Mouse (Mus musculus) macrophage (primary cell): ENCODE data around the gene Taldo1. TPM values are rescaled to one million over a fixed set of nuclear protein-coding genes. Genes with fewer than 3 reads are reported as not detected.

Source experiments
- H3K27ac ChIP-seq: fragments of 350-480 bp; formaldehyde crosslinking; 2 replicates; pipeline ENCODE4 v1.9.0; 2021
- H3K36me3 ChIP-seq: fragments of 350-480 bp; formaldehyde crosslinking; 2 replicates; pipeline ENCODE4 v1.9.0; 2021; ENCODE audit errors: inconsistent target
- H3K4me3 ChIP-seq: fragments of 350-480 bp; formaldehyde crosslinking; 2 replicates; pipeline ENCODE4 v1.9.0; 2021; ENCODE audit errors: inconsistent target
- H3K79me2 ChIP-seq: fragments of 350-480 bp; formaldehyde crosslinking; 2 replicates; pipeline ENCODE4 v1.9.0; 2021; ENCODE audit errors: inconsistent target
- WGBS: methylation state at CpG from one replicate; pipeline ENCODE4 v1.1.7; 2026; ENCODE audit warnings: inconsistent platforms; ENCODE audit not compliant: missing documents; 5-methylcytosine and 5-hydroxymethylcytosine counted together
- polyA plus RNA-seq: library from polyadenylated mRNA; stranded (reverse); fragments of 250-400 nt; gene quantifications from 3 replicates; pipeline ENCODE4 v1.2.4, GENCODE M21; 2018; ENCODE audit warnings: inconsistent platforms

Gene Taldo1
- polyA plus RNA-seq, 1 experiment from 2014 or later = 238 TPM

- Histone ChIP-seq H3K27ac (peak overlapping the region; percentile 82), H3K79me2 (no peaks in the 10 kb centered on the region), H3K36me3 (no peaks in the 10 kb centered on the region), H3K4me3 (no peak overlapping the region)
- WGBS = 37% methylated on average over 5 of the region's 5 CpGs
Measured at GRCm38 (mm10) chr7:141369918-141370317, 22.1 kb upstream of the Taldo1 start.

GRCm38 (mm10) chr7:141371942-141372595, 19.9 kb upstream of the Taldo1 start:
- H3K27ac ChIP-seq = peak overlapping the region; percentile 82

GRCm38 (mm10) chr7:141373611-141374010, 18.4 kb upstream of the Taldo1 start:
- peak overlapping the region; percentile 82; the same call in 1 of the 2 replicates for H3K27ac ChIP-seq
- 92% methylated on average over 6 of the region's 6 CpGs for WGBS
- H3K79me2 ChIP-seq = no peaks in the 10 kb centered on the region
- H3K4me3 ChIP-seq = no peak overlapping the region
- no peaks in the 10 kb centered on the region for H3K36me3 ChIP-seq

More at GRCm38 (mm10) chr7:141371942-141372595, 19.9 kb upstream of the Taldo1 start:
- WGBS = 9% methylated on average over 6 of the region's 6 CpGs
- no peak overlapping the region for H3K4me3 ChIP-seq
- no peaks in the 10 kb centered on the region for H3K79me2 ChIP-seq
- H3K36me3 ChIP-seq = no peaks in the 10 kb centered on the region

- H3K4me3 ChIP-seq = no peak overlapping the region
- no peak overlapping the region for H3K27ac ChIP-seq
- H3K36me3 ChIP-seq = no peaks in the 10 kb centered on the region
- no peaks in the 10 kb centered on the region for H3K79me2 ChIP-seq
Measured at GRCm38 (mm10) chr7:141374399-141374798, 17.6 kb upstream of the Taldo1 start.

- H3K4me3 ChIP-seq = no peak overlapping the region
- 7% methylated on average over 4 of the region's 4 CpGs for WGBS
- peak overlapping the region; percentile 53 for H3K27ac ChIP-seq
Measured at GRCm38 (mm10) chr7:141379584-141379983, 12.4 kb upstream of the Taldo1 start.

GRCm38 (mm10) chr7:141381068-141381835, 10.7 kb upstream of the Taldo1 start:
- Histone ChIP-seq H3K27ac (no peak overlapping the region), H3K36me3 (no peaks in the 10 kb centered on the region), H3K79me2 (no peaks in the 10 kb centered on the region), H3K4me3 (no peak overlapping the region)
- 66% methylated on average over 4 of the region's 4 CpGs for WGBS

More at GRCm38 (mm10) chr7:141379584-141379983, 12.4 kb upstream of the Taldo1 start:
- Histone ChIP-seq H3K79me2 (no peaks in the 10 kb centered on the region), H3K36me3 (no peaks in the 10 kb centered on the region)

- no peak overlapping the region for H3K27ac ChIP-seq
- WGBS = 42% methylated on average over 2 of the region's 2 CpGs
- H3K79me2 ChIP-seq = peaks cover 9% of the 10 kb centered on the region
- no peak overlapping the region for H3K4me3 ChIP-seq
- H3K36me3 ChIP-seq = no peaks in the 10 kb centered on the region
Measured at GRCm38 (mm10) chr7:141387807-141388486, 4.1 kb upstream of the Taldo1 start.

- Histone ChIP-seq H3K79me2 (peaks cover 15% of the 10 kb centered on the region), H3K36me3 (no peaks in the 10 kb centered on the region), H3K4me3 (no peak overlapping the region), H3K27ac (no peak overlapping the region)
- WGBS = 88% methylated on average over 3 of the region's 3 CpGs
Measured at GRCm38 (mm10) chr7:141388487-141389109, 3.4 kb upstream of the Taldo1 start.

- no peak overlapping the region for H3K4me3 ChIP-seq
- no peak overlapping the region for H3K27ac ChIP-seq
- 82% methylated on average over 9 of the region's 9 CpGs for WGBS
- H3K36me3 ChIP-seq = peaks cover 2% of the 10 kb centered on the region; the same call in 1 of the 2 replicates
- peaks cover 35% of the 10 kb centered on the region for H3K79me2 ChIP-seq
Measured at GRCm38 (mm10) chr7:141390326-141391259, 1.4 kb upstream of the Taldo1 start.

GRCm38 (mm10) chr7:141392552-141393222, 688 bp downstream of the Taldo1 start:
- Histone ChIP-seq H3K27ac (peak overlapping the region; percentile 80), H3K36me3 (peaks cover 20% of the 10 kb centered on the region), H3K4me3 (peak overlapping the region; percentile 83), H3K79me2 (peaks cover 55% of the 10 kb centered on the region)
- WGBS = 6% methylated on average over 9 of the region's 9 CpGs

- H3K4me3 ChIP-seq = no peak overlapping the region
- peak overlapping the region; percentile 30 for H3K27ac ChIP-seq
Measured at GRCm38 (mm10) chr7:141394158-141394557, 2.2 kb downstream of the Taldo1 start.

GRCm38 (mm10) chr7:141394771-141395170, 2.8 kb downstream of the Taldo1 start:
- H3K36me3 ChIP-seq = peaks cover 40% of the 10 kb centered on the region
- H3K27ac ChIP-seq = peak overlapping the region; percentile 30
- WGBS = 44% methylated on average over 3 of the region's 6 CpGs
- H3K4me3 ChIP-seq = no peak overlapping the region
- peaks cover 67% of the 10 kb centered on the region for H3K79me2 ChIP-seq

More at GRCm38 (mm10) chr7:141394158-141394557, 2.2 kb downstream of the Taldo1 start:
- Histone ChIP-seq H3K36me3 (peaks cover 35% of the 10 kb centered on the region), H3K79me2 (peaks cover 67% of the 10 kb centered on the region)
- WGBS = 1% methylated on average over 6 of the region's 7 CpGs

- H3K4me3 ChIP-seq = no peak overlapping the region
- no peak overlapping the region for H3K27ac ChIP-seq
- WGBS = 82% methylated on average over 1 of the region's 1 CpGs
Measured at GRCm38 (mm10) chr7:141395348-141395747, 3.3 kb downstream of the Taldo1 start.

More at GRCm38 (mm10) chr7:141395348-141395747, 3.3 kb downstream of the Taldo1 start:
- H3K36me3 ChIP-seq = peaks cover 46% of the 10 kb centered on the region
- H3K79me2 ChIP-seq = peaks cover 67% of the 10 kb centered on the region
